Mouse (Mus musculus): ENCODE measurements around the gene B430306N03Rik. TPM values are rescaled to one million over a fixed set of nuclear protein-coding genes. Genes with fewer than 3 reads are reported as not detected.
A peak's percentile ranks its signal among the peaks of the same experiment; 100 is the strongest.

Gene B430306N03Rik
- polyA plus RNA-seq, 1 experiment from 2014 or later, result 0.30 TPM

DNA sequence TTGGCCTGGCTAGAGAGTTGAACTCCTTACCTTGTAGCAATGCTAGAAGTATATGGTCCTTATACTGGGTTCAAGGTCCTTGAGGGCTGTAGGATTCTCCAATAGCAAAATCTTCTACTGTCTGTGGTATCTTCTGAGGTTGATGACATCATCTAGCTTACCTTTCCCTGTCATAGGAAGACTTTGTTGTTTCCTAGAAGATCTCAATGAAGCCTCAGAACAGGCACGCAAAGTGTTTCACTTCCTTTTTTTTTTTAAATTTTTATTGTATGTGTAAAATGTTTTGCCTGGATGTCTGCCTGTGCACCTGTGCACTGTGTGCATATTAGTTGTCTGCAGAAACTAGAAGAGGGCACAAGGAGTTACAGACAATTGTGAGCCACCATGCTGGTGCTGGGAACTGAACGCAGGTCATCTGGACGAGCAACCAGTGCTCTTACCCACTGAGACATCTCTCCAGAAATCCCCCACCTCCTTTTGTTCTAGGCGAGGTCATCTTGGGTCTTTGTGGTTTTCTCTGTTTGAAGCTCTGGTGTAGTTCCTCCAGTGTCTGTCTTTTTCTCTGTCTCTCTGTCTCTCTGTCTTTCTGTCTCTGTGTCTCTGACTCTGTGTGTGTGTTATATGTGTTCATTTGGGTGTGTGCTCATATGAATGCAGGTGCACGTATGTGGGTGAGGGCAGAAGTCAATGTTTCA, 22.3 kb upstream of the B430306N03Rik start:
- H3K27ac ChIP-seq (ENCODE audit: low read depth, low read length), result no peak overlapping the region
- no peak for ATAC-seq (replicated peaks; ENCODE audit: insufficient number of reproducible peaks, low FRiP score, low TSS enrichment)
- WGBS (ENCODE audit: insufficient replicate concordance), result 81% methylated on average over 5 of the region's 5 CpGs

DNA sequence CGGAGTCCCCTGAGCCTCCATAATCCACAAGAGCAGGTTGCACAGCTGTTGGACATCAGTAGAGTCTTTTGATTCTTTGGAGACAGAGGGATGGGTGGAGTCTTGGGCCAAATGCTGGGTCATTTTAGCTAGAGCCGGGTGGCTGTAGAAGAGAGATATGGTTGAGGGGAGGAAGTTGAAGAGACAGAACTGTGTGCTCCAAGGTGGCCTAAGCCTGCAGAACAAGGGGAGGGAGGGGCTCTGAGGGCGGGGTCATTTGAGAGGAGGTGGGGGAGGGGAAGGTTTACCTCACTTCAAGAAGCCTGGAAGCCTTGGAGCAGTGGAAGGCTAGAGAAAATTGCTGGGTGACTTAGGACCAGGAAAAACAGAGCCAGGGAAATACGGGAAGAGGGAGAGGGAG, 16.7 kb upstream of the B430306N03Rik start, which contains the start of gene Treml2:
Treml2 (plus strand) TSS at position 296 of the 400 bp plus-strand sequence.
- 0 out of 2 replicates have a peak within 1 kb of the TSS, but pooled peaks have one; percentile 22 for H3K9ac ChIP-seq (ENCODE audit: low read depth, low read length)
- H3K27me3 ChIP-seq (ENCODE audit: control insufficient read depth, insufficient read depth, low read length), result no peaks in the 10 kb centered on the region
- peak within 1 kb of the TSS; percentile 50 for H3K4me2 ChIP-seq
- 17% methylated on average over 3 of the region's 4 CpGs for WGBS (ENCODE audit: insufficient replicate concordance)
- no peaks in the 10 kb centered on the region for H3K36me3 ChIP-seq (ENCODE audit: control insufficient read depth, insufficient read depth, low read length)
- no peaks in the 10 kb centered on the region for H3K4me1 ChIP-seq (ENCODE audit: control insufficient read depth, insufficient read depth, low read length)
- H3K27ac ChIP-seq (ENCODE audit: low read depth, low read length), result peak within 1 kb of the TSS; percentile 70
- peak within 1 kb of the TSS; percentile 21 for H3K4me3 ChIP-seq (ENCODE audit: low read depth, low read length)
- peak; percentile 87 for ATAC-seq (replicated peaks; ENCODE audit: insufficient number of reproducible peaks, low FRiP score, low TSS enrichment)
- no peaks in the 10 kb centered on the region for H3K9me3 ChIP-seq (replicated peaks; ENCODE audit: control insufficient read depth, low read length)

More for the DNA sequence above, 22.3 kb upstream of the B430306N03Rik start:
- H3K9me3 ChIP-seq (replicated peaks; ENCODE audit: control insufficient read depth, low read length), result no peaks in the 10 kb centered on the region
- no peak overlapping the region for H3K9ac ChIP-seq (ENCODE audit: low read depth, low read length)
- no peaks in the 10 kb centered on the region for H3K27me3 ChIP-seq (ENCODE audit: control insufficient read depth, insufficient read depth, low read length)
- H3K4me3 ChIP-seq (ENCODE audit: low read depth, low read length), result no peak overlapping the region
- no peaks in the 10 kb centered on the region for H3K4me1 ChIP-seq (ENCODE audit: control insufficient read depth, insufficient read depth, low read length)
- no peaks in the 10 kb centered on the region for H3K36me3 ChIP-seq (ENCODE audit: control insufficient read depth, insufficient read depth, low read length)
- no peak overlapping the region for H3K4me2 ChIP-seq

DNA sequence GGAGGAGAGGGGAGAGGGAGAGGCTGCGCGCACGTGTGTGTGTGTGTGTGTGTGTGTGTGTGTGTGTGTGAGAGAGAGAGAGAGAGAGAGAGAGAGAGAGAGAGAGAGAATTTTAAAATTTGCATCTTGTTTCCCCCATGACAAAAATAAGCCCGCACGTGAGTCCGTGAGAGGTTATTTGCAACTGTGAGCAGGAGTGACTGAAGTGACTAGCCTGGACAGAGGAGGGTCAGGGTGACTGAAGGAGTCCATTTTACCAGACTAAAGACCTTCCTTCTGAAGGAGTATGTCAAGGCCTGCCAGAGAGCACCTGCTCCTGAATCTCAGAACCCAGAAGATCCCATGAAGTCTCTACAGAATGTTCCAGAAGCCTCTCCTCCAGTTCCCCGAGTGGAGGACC, 16.2 kb upstream of the B430306N03Rik start:
- Histone ChIP-seq H3K27me3 (ENCODE audit: control insufficient read depth, insufficient read depth, low read length) (no peaks in the 10 kb centered on the region), H3K36me3 (ENCODE audit: control insufficient read depth, insufficient read depth, low read length) (no peaks in the 10 kb centered on the region), H3K4me2 (peak overlapping the region; percentile 50), H3K4me1 (ENCODE audit: control insufficient read depth, insufficient read depth, low read length) (no peaks in the 10 kb centered on the region), H3K9ac (ENCODE audit: low read depth, low read length) (0 out of 2 replicates have a peak overlapping the region, but pooled peaks have one; percentile 22), H3K4me3 (ENCODE audit: low read depth, low read length) (peak overlapping the region; percentile 21), H3K9me3 (replicated peaks; ENCODE audit: control insufficient read depth, low read length) (no peaks in the 10 kb centered on the region), H3K27ac (ENCODE audit: low read depth, low read length) (peak overlapping the region; percentile 70)
- 40% methylated on average over 7 of the region's 7 CpGs for WGBS (ENCODE audit: insufficient replicate concordance)
- no peak for ATAC-seq (replicated peaks; ENCODE audit: insufficient number of reproducible peaks, low FRiP score, low TSS enrichment)

DNA sequence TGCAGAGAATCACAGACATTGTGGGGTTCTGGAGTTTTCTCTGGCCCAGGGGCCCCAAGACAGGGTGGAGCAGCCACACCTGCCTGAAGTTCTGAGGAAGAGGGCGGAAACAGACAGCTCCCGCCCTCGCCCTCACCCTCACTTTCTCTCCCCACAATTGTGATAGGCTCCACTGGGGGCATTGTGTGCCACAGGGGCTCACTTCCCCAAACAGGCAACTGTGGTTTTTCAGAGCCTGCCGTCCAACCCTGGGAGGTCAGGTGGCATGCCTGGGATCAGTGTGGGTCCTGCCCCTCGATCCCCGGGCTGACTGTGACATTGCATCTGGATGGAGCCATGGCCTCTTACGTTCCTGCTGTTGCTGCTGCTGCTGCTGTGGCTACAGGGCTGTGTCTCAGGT, 15.7 kb upstream of the B430306N03Rik start:
- Histone ChIP-seq H3K4me2 (peak overlapping the region; percentile 50), H3K4me3 (ENCODE audit: low read depth, low read length) (peak overlapping the region; percentile 21), H3K27ac (ENCODE audit: low read depth, low read length) (peak overlapping the region; percentile 70), H3K9me3 (replicated peaks; ENCODE audit: control insufficient read depth, low read length) (no peaks in the 10 kb centered on the region), H3K27me3 (ENCODE audit: control insufficient read depth, insufficient read depth, low read length) (no peaks in the 10 kb centered on the region), H3K4me1 (ENCODE audit: control insufficient read depth, insufficient read depth, low read length) (no peaks in the 10 kb centered on the region), H3K9ac (ENCODE audit: low read depth, low read length) (no peak overlapping the region), H3K36me3 (ENCODE audit: control insufficient read depth, insufficient read depth, low read length) (no peaks in the 10 kb centered on the region)
- 62% methylated on average over 7 of the region's 7 CpGs for WGBS (ENCODE audit: insufficient replicate concordance)
- ATAC-seq (replicated peaks; ENCODE audit: insufficient number of reproducible peaks, low FRiP score, low TSS enrichment), result no peak; the same call in 1 of the 2 replicates

GRCm38 (mm10) chr17:48300861-48301260, 15.1 kb upstream of the B430306N03Rik start:
- Histone ChIP-seq H3K27ac (ENCODE audit: low read depth, low read length) (no peak overlapping the region), H3K9me3 (replicated peaks; ENCODE audit: control insufficient read depth, low read length) (no peaks in the 10 kb centered on the region), H3K4me1 (ENCODE audit: control insufficient read depth, insufficient read depth, low read length) (no peaks in the 10 kb centered on the region), H3K9ac (ENCODE audit: low read depth, low read length) (no peak overlapping the region), H3K4me2 (peak overlapping the region; percentile 50), H3K4me3 (ENCODE audit: low read depth, low read length) (peak overlapping the region; percentile 21), H3K36me3 (ENCODE audit: control insufficient read depth, insufficient read depth, low read length) (no peaks in the 10 kb centered on the region), H3K27me3 (ENCODE audit: control insufficient read depth, insufficient read depth, low read length) (no peaks in the 10 kb centered on the region)
- WGBS (ENCODE audit: insufficient replicate concordance), result 69% methylated on average over 9 of the region's 9 CpGs
- ATAC-seq (replicated peaks; ENCODE audit: insufficient number of reproducible peaks, low FRiP score, low TSS enrichment), result no peak

GRCm38 (mm10) chr17:48301792-48302191, 14.1 kb upstream of the B430306N03Rik start:
- Histone ChIP-seq H3K4me1 (ENCODE audit: control insufficient read depth, insufficient read depth, low read length) (no peaks in the 10 kb centered on the region), H3K9me3 (replicated peaks; ENCODE audit: control insufficient read depth, low read length) (no peaks in the 10 kb centered on the region), H3K4me2 (peak overlapping the region; percentile 50), H3K27ac (ENCODE audit: low read depth, low read length) (no peak overlapping the region), H3K4me3 (ENCODE audit: low read depth, low read length) (peak overlapping the region; percentile 21; the same call in 1 of the 2 replicates), H3K27me3 (ENCODE audit: control insufficient read depth, insufficient read depth, low read length) (no peaks in the 10 kb centered on the region), H3K9ac (ENCODE audit: low read depth, low read length) (no peak overlapping the region), H3K36me3 (ENCODE audit: control insufficient read depth, insufficient read depth, low read length) (no peaks in the 10 kb centered on the region)
- 82% methylated on average over 5 of the region's 5 CpGs for WGBS (ENCODE audit: insufficient replicate concordance)
- ATAC-seq (replicated peaks; ENCODE audit: insufficient number of reproducible peaks, low FRiP score, low TSS enrichment), result no peak

GRCm38 (mm10) chr17:48312124-48312523, 3.8 kb upstream of the B430306N03Rik start:
- H3K27ac ChIP-seq (ENCODE audit: low read depth, low read length), result no peak overlapping the region
- H3K4me2 ChIP-seq, result no peak overlapping the region
- 76% methylated on average over 2 of the region's 2 CpGs for WGBS (ENCODE audit: insufficient replicate concordance)
- H3K36me3 ChIP-seq (ENCODE audit: control insufficient read depth, insufficient read depth, low read length), result no peaks in the 10 kb centered on the region
- no peaks in the 10 kb centered on the region for H3K4me1 ChIP-seq (ENCODE audit: control insufficient read depth, insufficient read depth, low read length)
- H3K4me3 ChIP-seq (ENCODE audit: low read depth, low read length), result no peak overlapping the region
- H3K9me3 ChIP-seq (replicated peaks; ENCODE audit: control insufficient read depth, low read length), result no peaks in the 10 kb centered on the region
- no peaks in the 10 kb centered on the region for H3K27me3 ChIP-seq (ENCODE audit: control insufficient read depth, insufficient read depth, low read length)
- ATAC-seq (replicated peaks; ENCODE audit: insufficient number of reproducible peaks, low FRiP score, low TSS enrichment), result no peak
- no peak overlapping the region for H3K9ac ChIP-seq (ENCODE audit: low read depth, low read length)

DNA sequence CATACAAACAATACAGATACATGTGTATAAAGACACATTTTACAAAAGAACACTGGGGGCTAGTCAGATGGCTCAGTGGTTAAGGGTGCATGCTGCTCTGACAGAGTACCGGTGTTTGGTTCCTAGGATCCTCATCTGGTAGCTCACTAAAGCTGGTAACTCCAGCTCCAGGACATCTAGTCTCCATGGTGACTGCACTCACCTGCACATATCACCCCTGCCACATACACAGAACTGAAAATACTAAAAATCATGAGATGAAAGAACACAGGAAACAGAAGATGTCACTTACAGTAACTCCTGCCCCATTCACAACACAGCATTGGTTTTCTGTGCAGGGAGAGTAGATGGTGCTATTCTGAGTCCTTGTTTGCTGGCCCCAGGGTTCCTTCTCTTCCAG, 2.7 kb downstream of the B430306N03Rik start:
- ATAC-seq (replicated peaks; ENCODE audit: insufficient number of reproducible peaks, low FRiP score, low TSS enrichment), result no peak
- no peaks in the 10 kb centered on the region for H3K27me3 ChIP-seq (ENCODE audit: control insufficient read depth, insufficient read depth, low read length)
- no peak overlapping the region for H3K4me2 ChIP-seq
- H3K36me3 ChIP-seq (ENCODE audit: control insufficient read depth, insufficient read depth, low read length), result no peaks in the 10 kb centered on the region
- WGBS (ENCODE audit: insufficient replicate concordance), result 82% methylated on average over 1 of the region's 1 CpGs
- H3K4me1 ChIP-seq (ENCODE audit: control insufficient read depth, insufficient read depth, low read length), result no peaks in the 10 kb centered on the region
- H3K27ac ChIP-seq (ENCODE audit: low read depth, low read length), result no peak overlapping the region
- H3K9me3 ChIP-seq (replicated peaks; ENCODE audit: control insufficient read depth, low read length), result no peaks in the 10 kb centered on the region
- no peak overlapping the region for H3K9ac ChIP-seq (ENCODE audit: low read depth, low read length)
- no peak overlapping the region for H3K4me3 ChIP-seq (ENCODE audit: low read depth, low read length)

DNA sequence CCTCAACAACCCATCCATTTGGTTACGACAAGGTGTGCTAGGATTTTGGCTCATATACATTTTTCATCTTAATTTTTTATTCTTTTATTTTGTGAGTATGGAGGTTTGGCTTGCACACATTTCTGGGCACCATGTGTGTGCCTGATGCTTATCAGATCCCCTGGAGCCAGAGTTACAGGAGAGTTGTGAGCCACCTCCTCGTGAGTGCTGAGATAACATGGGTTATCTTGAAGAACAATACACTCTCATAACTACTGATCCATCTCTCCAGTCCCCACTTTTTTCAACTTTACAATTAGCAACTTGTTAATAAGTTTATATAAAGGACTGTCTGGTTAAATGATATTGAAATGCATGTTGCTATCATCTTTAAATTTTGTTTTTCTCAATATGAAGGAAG, 5.3 kb downstream of the B430306N03Rik start:
- WGBS (ENCODE audit: insufficient replicate concordance), result 63% methylated on average over 2 of the region's 2 CpGs
- no peaks in the 10 kb centered on the region for H3K4me1 ChIP-seq (ENCODE audit: control insufficient read depth, insufficient read depth, low read length)
- H3K4me2 ChIP-seq, result no peak overlapping the region
- H3K36me3 ChIP-seq (ENCODE audit: control insufficient read depth, insufficient read depth, low read length), result no peaks in the 10 kb centered on the region
- H3K9ac ChIP-seq (ENCODE audit: low read depth, low read length), result no peak overlapping the region
- H3K27me3 ChIP-seq (ENCODE audit: control insufficient read depth, insufficient read depth, low read length), result no peaks in the 10 kb centered on the region
- H3K4me3 ChIP-seq (ENCODE audit: low read depth, low read length), result no peak overlapping the region
- no peak overlapping the region for H3K27ac ChIP-seq (ENCODE audit: low read depth, low read length)
- no peak for ATAC-seq (replicated peaks; ENCODE audit: insufficient number of reproducible peaks, low FRiP score, low TSS enrichment)
- no peaks in the 10 kb centered on the region for H3K9me3 ChIP-seq (replicated peaks; ENCODE audit: control insufficient read depth, low read length)
